Mouse (Mus musculus) MEL (cell line): Measurements from ENCODE around the gene Vps9d1. TPM values are rescaled to one million over a fixed set of nuclear protein-coding genes. Genes with fewer than 3 reads are reported as not detected.

ENCODE experiments used
- DNase-seq: peaks from one replicate; pipeline ENCODE4 v3.0.0; 2011; ENCODE audit warnings: low read depth, low spot score
- H3K27ac ChIP-seq: 2 replicates; pipeline ENCODE4 v1.5.1; 2012; ENCODE audit warnings: low read depth, mild to moderate bottlenecking, control low read depth, low read length, moderate library complexity; ENCODE audit not compliant: control insufficient read depth
- H3K27me3 ChIP-seq, 2 experiments: fragments of 150-350 bp in 1 of 2; sonication (generic) in 1 of 2; 2 replicates each; pipeline ENCODE4 v1.6.1; 2012; ENCODE audit warnings: low read length in 2 of 2, mild to moderate bottlenecking in 2 of 2, improper control_type of control experiment in 1 of 2, moderate library complexity in 1 of 2; ENCODE audit not compliant: insufficient read depth in 2 of 2, control insufficient read depth in 1 of 2
- H3K36me3 ChIP-seq, 2 experiments: 2 replicates each; pipeline ENCODE4 v1.6.1; 2012 to 2014; ENCODE audit warnings: low read length in 2 of 2, improper control_type of control experiment in 1 of 2, inconsistent platforms in 1 of 2, mild to moderate bottlenecking in 1 of 2; ENCODE audit not compliant: insufficient read depth in 2 of 2, control insufficient read depth in 1 of 2
- H3K4me1 ChIP-seq, 2 experiments: fragments of 150-350 bp in 1 of 2; sonication (generic) in 1 of 2; 2 replicates each; pipeline ENCODE4 v1.6.1; 2012; ENCODE audit warnings: low read length in 2 of 2, improper control_type of control experiment in 1 of 2, mild to moderate bottlenecking in 1 of 2; ENCODE audit not compliant: insufficient read depth in 2 of 2, control insufficient read depth in 1 of 2
- H3K4me3 ChIP-seq, 2 experiments: fragments of 150-350 bp in 1 of 2; sonication (generic) in 1 of 2; 2 replicates each; pipeline ENCODE4 v1.5.1; 2012; ENCODE audit warnings: low read depth in 2 of 2, low read length in 2 of 2, mild to moderate bottlenecking in 2 of 2, moderate library complexity in 2 of 2, control low read depth in 1 of 2, improper control_type of control experiment in 1 of 2; ENCODE audit not compliant: control insufficient read depth in 1 of 2, insufficient read depth in 1 of 2
- H3K79me2 ChIP-seq: 2 replicates; pipeline ENCODE4 v1.6.1; 2012; ENCODE audit warnings: mild to moderate bottlenecking, low read length, moderate library complexity; ENCODE audit not compliant: control insufficient read depth, poor library complexity, insufficient read depth
- H3K9ac ChIP-seq: 2 replicates; pipeline ENCODE4 v1.6.1; 2012; ENCODE audit warnings: low read depth, mild to moderate bottlenecking, control low read depth, low read length, moderate library complexity; ENCODE audit not compliant: control insufficient read depth, poor library complexity, severe bottlenecking
- H3K9me3 ChIP-seq: fragments of 150-350 bp; sonication (generic); replicated peaks from 2 replicates; pipeline ENCODE4 v1.6.1; 2012; ENCODE audit warnings: mild to moderate bottlenecking, low read length, improper control_type of control experiment, moderate library complexity; ENCODE audit not compliant: insufficient read depth
- ELF1 ChIP-seq: IDR thresholded peaks from 2 replicates; pipeline ENCODE4 v1.6.1; 2014; ENCODE audit warnings: low read depth, mild to moderate bottlenecking, inconsistent platforms, low read length, improper control_type of control experiment, moderate library complexity
- EP300 ChIP-seq, 2 experiments: IDR thresholded peaks; 2 replicates each; pipeline ENCODE4 v1.6.1; 2011; ENCODE audit warnings: improper control_type of control experiment in 2 of 2, low read length in 2 of 2, low read depth in 1 of 2, mild to moderate bottlenecking in 1 of 2
- ETS1 ChIP-seq: IDR thresholded peaks from 2 replicates; pipeline ENCODE4 v1.6.1; 2012; ENCODE audit warnings: low read depth, mild to moderate bottlenecking, inconsistent platforms, low read length, improper control_type of control experiment, moderate library complexity
- GABPA ChIP-seq: IDR thresholded peaks from 2 replicates; pipeline ENCODE4 v1.6.1; 2012; ENCODE audit warnings: low read depth, mild to moderate bottlenecking, inconsistent platforms, low read length, improper control_type of control experiment, moderate library complexity
- GATA1 ChIP-seq: IDR thresholded peaks from 2 replicates; pipeline ENCODE4 v1.6.1; 2011; ENCODE audit warnings: low read depth, low read length, improper control_type of control experiment
- HCFC1 ChIP-seq: IDR thresholded peaks from 2 replicates; pipeline ENCODE4 v1.6.1; 2012; ENCODE audit warnings: low read depth, mild to moderate bottlenecking, inconsistent platforms, low read length, improper control_type of control experiment, moderate library complexity
- JUND ChIP-seq: IDR thresholded peaks from 2 replicates; pipeline ENCODE4 v1.6.1; 2011; ENCODE audit warnings: low read depth, mild to moderate bottlenecking, improper control_type of control experiment, low read length
- KAT2A ChIP-seq: conservative IDR thresholded peaks from 2 replicates; pipeline ENCODE4 v1.6.1; 2012; ENCODE audit warnings: low read depth, low read length, improper control_type of control experiment, inconsistent platforms
- MAX ChIP-seq: IDR thresholded peaks from 2 replicates; pipeline ENCODE4 v1.6.1; 2011; ENCODE audit warnings: low read length, improper control_type of control experiment
- MYC ChIP-seq: IDR thresholded peaks from 2 replicates; pipeline ENCODE4 v1.6.1; 2011; ENCODE audit warnings: low read depth, mild to moderate bottlenecking, low read length, improper control_type of control experiment, moderate library complexity
- NELFE ChIP-seq: IDR thresholded peaks from 2 replicates; pipeline ENCODE4 v1.6.1; 2011; ENCODE audit warnings: low read depth, low read length, improper control_type of control experiment
- POLR2A ChIP-seq, 2 experiments: IDR thresholded peaks; 2 replicates each; pipeline ENCODE4 v1.6.1; 2011 to 2012; ENCODE audit warnings: low read length in 2 of 2, mild to moderate bottlenecking in 2 of 2, control low read depth in 1 of 2, improper control_type of control experiment in 1 of 2, low read depth in 1 of 2, moderate library complexity in 1 of 2; ENCODE audit not compliant: control insufficient read depth in 1 of 2, insufficient read depth in 1 of 2, poor library complexity in 1 of 2
- RCOR1 ChIP-seq: IDR thresholded peaks from 2 replicates; pipeline ENCODE4 v1.6.1; 2012; ENCODE audit warnings: low read depth, mild to moderate bottlenecking, inconsistent platforms, low read length, improper control_type of control experiment
- SMC3 ChIP-seq: IDR thresholded peaks from 2 replicates; pipeline ENCODE4 v1.6.1; 2011; ENCODE audit warnings: low read depth, low read length, improper control_type of control experiment
- TBP ChIP-seq: IDR thresholded peaks from 2 replicates; pipeline ENCODE4 v1.8.0; 2011; ENCODE audit warnings: low read depth, low read length, improper control_type of control experiment
- TCF12 ChIP-seq: IDR thresholded peaks from 2 replicates; pipeline ENCODE4 v1.6.1; 2014; ENCODE audit warnings: low read depth, mild to moderate bottlenecking, inconsistent platforms, low read length, improper control_type of control experiment, moderate library complexity
- UBTF ChIP-seq: IDR thresholded peaks from 2 replicates; pipeline ENCODE4 v1.6.1; 2012; ENCODE audit warnings: low read depth, mild to moderate bottlenecking, inconsistent platforms, low read length, improper control_type of control experiment, moderate library complexity, borderline replicate concordance; ENCODE audit not compliant: insufficient read depth
- USF1 ChIP-seq: IDR thresholded peaks from 2 replicates; pipeline ENCODE4 v1.6.1; 2014; ENCODE audit warnings: low read depth, mild to moderate bottlenecking, inconsistent platforms, low read length, improper control_type of control experiment, moderate library complexity
- ZC3H11A ChIP-seq: IDR thresholded peaks from 2 replicates; pipeline ENCODE4 v1.6.1; 2012; ENCODE audit warnings: low read depth, mild to moderate bottlenecking, inconsistent platforms, low read length, improper control_type of control experiment
- ZKSCAN1 ChIP-seq: IDR thresholded peaks from 2 replicates; pipeline ENCODE4 v1.6.1; 2012; ENCODE audit warnings: low read depth, mild to moderate bottlenecking, inconsistent platforms, low read length, improper control_type of control experiment, moderate library complexity
- ZMIZ1 ChIP-seq: IDR thresholded peaks from 2 replicates; pipeline ENCODE4 v1.6.1; 2012; ENCODE audit warnings: low read depth, mild to moderate bottlenecking, inconsistent platforms, low read length, improper control_type of control experiment, moderate library complexity
- polyA plus RNA-seq, 2 experiments: library from polyadenylated mRNA; stranded (reverse) in 1 of 2; unstranded in 1 of 2; fragments of >175 nt in 1 of 2; fragments of >200 nt in 1 of 2; gene quantifications; 2 replicates each; pipeline versions ENCODE4 v1.2.1 to v1.2.4; 2012; ENCODE audit warnings: low replicate concordance in 2 of 2, low read depth in 1 of 2; ENCODE audit not compliant: insufficient read length in 2 of 2, insufficient read depth in 1 of 2, missing spikeins in 1 of 2
- total RNA-seq: library from RNA; depleted of rRNA; stranded (reverse); fragments of 300-350 nt; gene quantifications from 2 replicates; pipeline ENCODE4 v1.2.3, GENCODE M21; 2012

Gene Vps9d1
- total and polyA plus RNA-seq, 3 experiments, result 4.4 to 12.2 TPM; not detected in 1

DNA sequence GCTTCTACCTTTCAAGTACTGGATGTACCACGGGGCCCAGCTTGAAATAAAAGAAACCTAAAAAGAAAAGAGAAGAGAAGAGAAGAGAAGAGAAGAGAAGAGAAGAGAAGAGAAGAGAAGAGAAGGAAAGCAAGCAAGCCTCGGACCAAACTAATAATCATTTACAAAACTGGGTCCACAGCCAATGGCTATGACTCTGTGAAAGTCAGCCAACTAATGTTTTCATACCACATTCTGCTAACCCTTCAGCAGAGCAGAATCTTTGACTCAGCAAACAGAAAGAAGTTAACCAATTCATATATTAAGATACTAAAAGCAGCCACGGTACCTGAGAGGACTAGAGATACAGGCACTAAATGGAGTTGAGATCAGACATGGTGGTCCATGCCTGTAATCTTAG is 38.1 kb upstream of the Vps9d1 start:
- Histone ChIP-seq H3K4me1 (no peaks in the 10 kb centered on the region), H3K4me3 (no peak overlapping the region), H3K36me3 (no peaks in the 10 kb centered on the region; a peak in 1 of 4 replicates), H3K79me2 (no peaks in the 10 kb centered on the region), H3K27ac (no peak overlapping the region), H3K9ac (no peak overlapping the region), H3K27me3 (no peaks in the 10 kb centered on the region), H3K9me3 (no peaks in the 10 kb centered on the region)
- TF ChIP-seq MYC (no peak), POLR2A (IDR thresholded peaks at IDR 0.05; ENCODE audit: control insufficient read depth in 1 of 2, insufficient read depth in 1 of 2, low read depth in 1 of 2, low read length in 2 of 2, poor library complexity in 1 of 2) (no peak), KAT2A (no peak), HCFC1 (no peak), MAX (no peak), UBTF (no peak), ZKSCAN1 (no peak), EP300 (IDR thresholded peaks at IDR 0.05; ENCODE audit: low read depth in 1 of 2, low read length in 2 of 2) (no peak), TBP (no peak), RCOR1 (no peak), GATA1 (no peak), ZC3H11A (no peak), SMC3 (no peak), TCF12 (no peak), USF1 (no peak), ELF1 (no peak), JUND (no peak)
- DNase-seq, result no peak

DNA sequence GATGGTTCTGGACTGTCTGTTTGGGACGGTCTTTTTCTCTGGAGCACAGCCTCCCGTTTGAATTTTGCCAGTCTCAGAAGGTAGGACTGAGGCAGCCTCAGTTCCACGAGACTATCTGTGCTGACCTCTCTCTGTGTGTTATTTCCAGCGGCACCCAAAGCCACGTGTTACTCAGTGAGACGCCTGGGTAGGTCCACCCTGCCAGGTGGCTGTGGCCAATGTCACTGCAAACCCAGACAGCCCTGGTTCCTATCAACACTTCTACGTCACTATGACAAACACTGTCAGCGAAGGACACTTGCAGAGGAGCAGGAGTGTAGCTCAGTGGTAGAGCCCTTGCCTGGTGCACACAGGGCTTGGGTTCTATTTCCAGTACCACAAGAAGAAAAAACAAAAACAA is 37.6 kb upstream of the Vps9d1 start:
- H3K4me3 ChIP-seq, result no peak overlapping the region
- DNase-seq, result no peak
- TF ChIP-seq NELFE (no peak), GATA1 (no peak), ZMIZ1 (no peak), GABPA (no peak), ETS1 (no peak), EP300 (IDR thresholded peaks at IDR 0.05; ENCODE audit: low read depth in 1 of 2, low read length in 2 of 2) (no peak)
- no peak overlapping the region for H3K27ac ChIP-seq
- no peak overlapping the region for H3K9ac ChIP-seq
- no peaks in the 10 kb centered on the region for H3K27me3 ChIP-seq
- no peaks in the 10 kb centered on the region for H3K9me3 ChIP-seq
- no peaks in the 10 kb centered on the region for H3K79me2 ChIP-seq
- H3K36me3 ChIP-seq, result no peaks in the 10 kb centered on the region; a peak in 1 of 4 replicates
- H3K4me1 ChIP-seq, result no peaks in the 10 kb centered on the region
